Mouse (Mus musculus) left cerebral cortex, postnatal 36 days (tissue): ENCODE measurements around the gene Zfp961. TPM values are rescaled to one million over a fixed set of nuclear protein-coding genes. Genes with fewer than 3 reads are reported as not detected.

Experiments
- DNase-seq, 2 experiments: peaks; one replicate each; pipeline ENCODE4 v3.0.0; 2021 to 2022; ENCODE audit warnings: low spot score in 2 of 2, mixed read lengths in 1 of 2
- intact Hi-C: fragments of 180-260 bp; cut with DNase I; formaldehyde crosslinking; loops from one replicate; pipeline ENCODE4 v1.15.1; 2025
- total RNA-seq, 2 experiments: library from RNA; stranded (reverse); gene quantifications; 2 replicates each; pipeline ENCODE4 v1.2.3; 2021

Zfp961 gene
- total RNA-seq, 2 experiments from 2014 or later = 13.5 to 18.7 TPM

GRCm38 (mm10) chr8:71954666-71955065 lies 3.8 kb downstream of the Zfp961 start:
- intact Hi-C loops = no loop called here

GRCm38 (mm10) chr8:71960483-71960882 lies 9.6 kb downstream of the Zfp961 start:
- no peak for DNase-seq
- intact Hi-C loops = no loop called here

More at GRCm38 (mm10) chr8:71954666-71955065, 3.8 kb downstream of the Zfp961 start:
- DNase-seq = no peak

- intact Hi-C loops = no loop called here
- DNase-seq = no peak
These were observed 11.0 kb downstream of the Zfp961 start for GRCm38 (mm10) chr8:71961796-71962195.

GRCm38 (mm10) chr8:71964051-71964450 lies 13.2 kb downstream of the Zfp961 start:
- intact Hi-C loops = no loop called here
- DNase-seq = no peak

- DNase-seq = no peak
- intact Hi-C loops = no loop called here
These were observed 14.3 kb downstream of the Zfp961 start for GRCm38 (mm10) chr8:71965166-71965565.

- intact Hi-C loops = no loop called here
These were observed 15.6 kb downstream of the Zfp961 start for GRCm38 (mm10) chr8:71966411-71966810.

GRCm38 (mm10) chr8:71967261-71967660 lies 16.4 kb downstream of the Zfp961 start:
- no peak for DNase-seq
- intact Hi-C loops = no loop called here

More at GRCm38 (mm10) chr8:71966411-71966810, 15.6 kb downstream of the Zfp961 start:
- no peak for DNase-seq

- no peak for DNase-seq
- intact Hi-C loops = no loop called here
These were observed 17.3 kb downstream of the Zfp961 start for GRCm38 (mm10) chr8:71968100-71968499.

- intact Hi-C loops = no loop called here
- DNase-seq = no peak
These were observed 17.8 kb downstream of the Zfp961 start for GRCm38 (mm10) chr8:71968636-71969035.

GRCm38 (mm10) chr8:71971945-71972344 lies 21.1 kb downstream of the Zfp961 start:
- intact Hi-C loops = no loop called here
- no peak for DNase-seq

GRCm38 (mm10) chr8:71974211-71974610 lies 23.4 kb downstream of the Zfp961 start:
- intact Hi-C loops = no loop called here
- DNase-seq = no peak

GRCm38 (mm10) chr8:71981032-71981431 lies 30.2 kb downstream of the Zfp961 start:
- intact Hi-C loops = no loop called here

GRCm38 (mm10) chr8:71981456-71981855 lies 30.6 kb downstream of the Zfp961 start:
- intact Hi-C loops = no loop called here
- DNase-seq = no peak

More at GRCm38 (mm10) chr8:71981032-71981431, 30.2 kb downstream of the Zfp961 start:
- DNase-seq = no peak

GRCm38 (mm10) chr8:71984601-71985000 lies 33.8 kb downstream of the Zfp961 start:
- no peak for DNase-seq
- intact Hi-C loops = no loop called here

- intact Hi-C loops = no loop called here
- DNase-seq = peak; percentile 76 to 80
These were observed 37.5 kb downstream of the Zfp961 start for GRCm38 (mm10) chr8:71988110-71988866.

GRCm38 (mm10) chr8:71988867-71989599 lies 38.2 kb downstream of the Zfp961 start:
- no peak for DNase-seq
- intact Hi-C loops = no loop called here

GRCm38 (mm10) chr8:71999434-71999833 lies 48.6 kb downstream of the Zfp961 start:
- intact Hi-C loops = no loop called here
- no peak for DNase-seq

- intact Hi-C loops = no loop called here
These were observed 49.4 kb downstream of the Zfp961 start for GRCm38 (mm10) chr8:72000223-72000622.

GRCm38 (mm10) chr8:72002942-72003341 lies 52.1 kb downstream of the Zfp961 start:
- DNase-seq = no peak

More at GRCm38 (mm10) chr8:72000223-72000622, 49.4 kb downstream of the Zfp961 start:
- DNase-seq = no peak

GRCm38 (mm10) chr8:72005912-72006311 lies 55.1 kb downstream of the Zfp961 start:
- no peak for DNase-seq
- intact Hi-C loops = no loop called here

More at GRCm38 (mm10) chr8:72002942-72003341, 52.1 kb downstream of the Zfp961 start:
- intact Hi-C loops = loop anchor here (2.0 kb wide), 1 partner anchor 92 kb away; no protein-coding TSS in a partner anchor

GRCm38 (mm10) chr8:72006763-72007162 lies 55.9 kb downstream of the Zfp961 start:
- intact Hi-C loops = no loop called here
- DNase-seq = no peak
